ENCODE assay signal across 8 mouse cellular contexts in the genomic region with DNA sequence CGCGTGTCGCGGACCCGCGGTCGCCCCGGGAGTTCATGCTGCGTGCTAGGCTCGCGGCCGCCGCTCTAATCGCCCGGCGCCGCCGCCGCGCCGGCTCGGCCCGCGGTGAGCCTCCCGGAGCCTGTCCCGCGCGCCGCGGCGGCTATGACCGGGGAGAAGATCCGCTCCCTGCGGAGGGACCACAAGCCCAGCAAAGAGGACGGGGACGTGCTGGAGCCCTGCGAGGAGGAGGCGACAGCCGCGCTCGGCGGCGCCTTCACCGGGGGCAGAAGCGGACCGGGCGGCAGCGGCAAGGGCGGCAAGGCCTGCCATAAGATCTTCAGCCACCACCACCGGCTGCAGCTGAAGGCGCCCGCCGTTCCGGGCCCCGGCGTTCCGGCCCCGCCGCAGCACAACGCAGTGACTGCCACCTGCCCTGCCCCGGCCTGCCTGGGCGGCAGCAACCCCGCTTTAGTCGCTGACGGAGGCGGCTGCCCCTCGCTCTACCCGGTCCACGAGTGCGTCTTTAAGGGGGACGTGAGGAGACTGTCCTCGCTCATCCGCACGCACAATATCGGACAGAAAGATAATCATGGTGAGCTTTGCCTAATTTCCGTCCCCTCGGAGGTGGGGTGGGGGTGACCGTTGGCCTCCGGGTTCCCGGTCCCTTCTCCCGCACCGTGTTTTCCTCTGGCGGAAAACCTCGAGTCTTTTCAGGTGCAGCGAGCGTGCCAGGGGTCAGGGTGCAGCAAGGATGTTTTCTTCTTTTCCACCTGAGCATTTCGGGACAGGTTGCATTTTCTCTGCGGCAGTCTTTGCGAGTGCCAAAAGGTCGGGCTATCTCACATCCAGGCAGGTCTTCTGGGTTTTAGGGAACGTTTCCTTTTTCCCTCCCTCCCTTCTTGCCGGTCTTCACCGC. TPM values are rescaled to one million over a fixed set of nuclear protein-coding genes. Genes with fewer than 3 reads are reported as not detected.
DNase-seq lines count a peak whose midpoint lies in the region; ATAC-seq and TF ChIP-seq lines count a peak whose summit lies in the region.

No protein-coding gene starts in this region.

- ATAC-seq in erythroid progenitor cell, adult 5-6 weeks (replicated peaks; ENCODE audit: low FRiP score, poor library complexity, severe bottlenecking) = peak; percentile 53
- ATAC-seq in hindbrain, embryonic 15.5 days (ENCODE audit: low FRiP score, low read depth) = peak; percentile 80
- peak; percentile 64 for ATAC-seq in limb, embryonic 14.5 days (ENCODE audit: low FRiP score, low read depth)
- peak; percentile 58 for ATAC-seq in stomach, embryonic 15.5 days (ENCODE audit: insufficient read depth, low FRiP score, low read depth)

- under 1% methylated on average over 78 of the region's 93 CpGs for WGBS in hindbrain, embryonic 15.5 days
- WGBS in limb, embryonic 14.5 days = under 1% methylated on average over 49 of the region's 93 CpGs
- under 1% methylated on average over 87 of the region's 93 CpGs for WGBS in midbrain, embryonic 10.5 days
- WGBS in stomach, embryonic 15.5 days = under 1% methylated on average over 83 of the region's 93 CpGs

- H3K36me3 ChIP-seq in hindbrain, embryonic 15.5 days = no peaks in the 10 kb centered on the region
- peaks cover 4% of the 10 kb centered on the region; the same call in 1 of the 2 replicates for H3K36me3 ChIP-seq in limb, embryonic 14.5 days (ENCODE audit: control insufficient read depth, insufficient read depth, low read length)
- peaks cover 13% of the 10 kb centered on the region for H3K36me3 ChIP-seq in midbrain, embryonic 10.5 days
- no peaks in the 10 kb centered on the region; the same call in 1 of the 2 replicates for H3K36me3 ChIP-seq in stomach, embryonic 15.5 days

- H3K9ac ChIP-seq in hindbrain, embryonic 15.5 days = peak overlapping the region; percentile 95
- peak overlapping the region; percentile 96 for H3K9ac ChIP-seq in limb, embryonic 14.5 days (ENCODE audit: low read depth, low read length, severe bottlenecking)
- H3K9ac ChIP-seq in stomach, embryonic 15.5 days = peak overlapping the region; percentile 98

- H3K4me2 ChIP-seq in hindbrain, embryonic 15.5 days = peak overlapping the region; percentile 61
- H3K4me2 ChIP-seq in limb, embryonic 14.5 days (replicated peaks; ENCODE audit: low read depth, low read length, severe bottlenecking) = peak overlapping the region; percentile 91
- H3K4me2 ChIP-seq in stomach, embryonic 15.5 days = peak overlapping the region; percentile 79

- TF ChIP-seq CTCF in layer of hippocampus, adult 2 months (conservative IDR thresholded peaks at IDR 0.05) = no peak

- no peak for TF ChIP-seq POLR2A in limb, embryonic 14.5 days (IDR thresholded peaks at IDR 0.05; ENCODE audit: borderline replicate concordance, extremely low read depth, insufficient read depth, insufficient read length)

- peaks cover 32% of the 10 kb centered on the region for H3K4me1 ChIP-seq in hindbrain, embryonic 15.5 days (replicated peaks)
- H3K4me1 ChIP-seq in limb, embryonic 14.5 days (ENCODE audit: control insufficient read depth, insufficient read depth, low read length) = peaks cover 4% of the 10 kb centered on the region; the same call in 1 of the 2 replicates
- peaks cover 24% of the 10 kb centered on the region for H3K4me1 ChIP-seq in midbrain, embryonic 10.5 days
- H3K4me1 ChIP-seq in stomach, embryonic 15.5 days = 0 out of 2 replicates have a peak, but pooled peaks cover 3% of the 10 kb centered on the region

- DNase-seq in layer of hippocampus, adult 2 months (ENCODE audit: low spot score in 2 of 2) = peak in 1 of 2 experiments; percentile 22
- DNase-seq in layer of hippocampus, adult 8-10 months (ENCODE audit: low spot score in 2 of 2) = no peak
- DNase-seq in adrenal gland, postnatal 4 days (ENCODE audit: low spot score in 2 of 2) = peak; percentile 14 to 21
- no peak for DNase-seq in limb, embryonic 14.5 days (ENCODE audit: low spot score)
- DNase-seq in midbrain, embryonic 10.5 days (ENCODE audit: low spot score) = peak; percentile 63

- peak overlapping the region; percentile 96 for H3K4me3 ChIP-seq in layer of hippocampus, adult 2 months
- peak overlapping the region; percentile 89 for H3K4me3 ChIP-seq in hindbrain, embryonic 15.5 days
- peak overlapping the region; percentile 95 for H3K4me3 ChIP-seq in limb, embryonic 14.5 days (replicated peaks; ENCODE audit: low read length)
- peak overlapping the region; percentile 97 for H3K4me3 ChIP-seq in midbrain, embryonic 10.5 days
- H3K4me3 ChIP-seq in stomach, embryonic 15.5 days (replicated peaks) = peak overlapping the region; percentile 97

- no peaks in the 10 kb centered on the region for H3K9me3 ChIP-seq in hindbrain, embryonic 15.5 days
- H3K9me3 ChIP-seq in limb, embryonic 14.5 days (ENCODE audit: control insufficient read depth, low read length) = no peaks in the 10 kb centered on the region
- H3K9me3 ChIP-seq in midbrain, embryonic 10.5 days (replicated peaks) = no peaks in the 10 kb centered on the region
- H3K9me3 ChIP-seq in stomach, embryonic 15.5 days = no peaks in the 10 kb centered on the region

- H3K27ac ChIP-seq in layer of hippocampus, adult 2 months = peak overlapping the region; percentile 99
- H3K27ac ChIP-seq in hindbrain, embryonic 15.5 days (replicated peaks) = peak overlapping the region; percentile 97
- peak overlapping the region; percentile 98 for H3K27ac ChIP-seq in limb, embryonic 14.5 days (replicated peaks; ENCODE audit: low read depth, low read length)
- H3K27ac ChIP-seq in midbrain, embryonic 10.5 days (replicated peaks) = peak overlapping the region; percentile 97
- peak overlapping the region; percentile 98 for H3K27ac ChIP-seq in stomach, embryonic 15.5 days

- H3K27me3 ChIP-seq in hindbrain, embryonic 15.5 days = no peaks in the 10 kb centered on the region; the same call in 1 of the 2 replicates
- no peaks in the 10 kb centered on the region for H3K27me3 ChIP-seq in limb, embryonic 14.5 days (ENCODE audit: control insufficient read depth, insufficient read depth, low read length)
- H3K27me3 ChIP-seq in midbrain, embryonic 10.5 days (ENCODE audit: low read depth, poor library complexity, severe bottlenecking) = no peaks in the 10 kb centered on the region
- no peaks in the 10 kb centered on the region for H3K27me3 ChIP-seq in stomach, embryonic 15.5 days (replicated peaks)

RNA-seq across cellular contexts. Expression of a gene that starts 0.6 kb away (rescaled TPM):
- 100 to 1,000 TPM in 1 of 2 experiments, 10 to 100 TPM in 1; 96.8 to 103 TPM for total RNA-seq in layer of hippocampus, adult 2 months (2021)
- total RNA-seq in layer of hippocampus, adult 8-10 months (2022) = 100 to 1,000 TPM in 1 of 4 experiments, 10 to 100 TPM in 3; 81.4 to 100 (median 91.3) TPM
- 10 to 100 TPM; 57.5 to 62.0 TPM for total RNA-seq in adrenal gland, postnatal 4 days (2021)
- 31.0 and 31.7 TPM in 2 replicates for total RNA-seq in erythroid progenitor cell, adult 5-6 weeks (2015; ENCODE audit: low replicate concordance)
- 44.6 and 61.1 TPM in 2 replicates for total RNA-seq in erythroid progenitor cell, adult 5-6 weeks (2017; ENCODE audit: low replicate concordance)
- polyA plus RNA-seq in hindbrain, embryonic 15.5 days (2015; fragmentation: Nextera tagmentation; extraction: Ambion mirVana) = 26.7 and 29.7 TPM in 2 replicates
- 17.4 and 18.2 TPM in 2 replicates for polyA plus RNA-seq in limb, embryonic 14.5 days (2012; rRNA removed)
- 16.4 and 22.1 TPM in 2 replicates for polyA plus RNA-seq in limb, embryonic 14.5 days (2014; fragmentation: Nextera tagmentation; extraction: Ambion mirVana)
- polyA plus RNA-seq in midbrain, embryonic 10.5 days (2016; fragmentation: Nextera tagmentation; extraction: Ambion mirVana) = 17.9 and 22.6 TPM in 2 replicates
- polyA plus RNA-seq in stomach, embryonic 15.5 days (2015; fragmentation: Nextera tagmentation; extraction: Ambion mirVana) = 19.0 and 22.1 TPM in 2 replicates

RNA-seq across cellular contexts. Expression of a gene that starts 22.8 kb away (rescaled TPM):
- total RNA-seq in layer of hippocampus, adult 2 months (2021) = 1 to 10 TPM; 6.5 to 6.6 TPM
- 1 to 10 TPM; 4.3 to 8.3 (median 5.4) TPM for total RNA-seq in layer of hippocampus, adult 8-10 months (2022)
- total RNA-seq in adrenal gland, postnatal 4 days (2021) = 10 to 100 TPM; 12.4 to 15.0 TPM
- not detected in 2 replicates for total RNA-seq in erythroid progenitor cell, adult 5-6 weeks (2015; ENCODE audit: low replicate concordance)
- not detected in 2 replicates for total RNA-seq in erythroid progenitor cell, adult 5-6 weeks (2017; ENCODE audit: low replicate concordance)
- polyA plus RNA-seq in hindbrain, embryonic 15.5 days (2015; fragmentation: Nextera tagmentation; extraction: Ambion mirVana) = 2.8 and 3.5 TPM in 2 replicates
- 9.9 and 10.1 TPM in 2 replicates for polyA plus RNA-seq in limb, embryonic 14.5 days (2012; rRNA removed)
- 11.5 and 12.2 TPM in 2 replicates for polyA plus RNA-seq in limb, embryonic 14.5 days (2014; fragmentation: Nextera tagmentation; extraction: Ambion mirVana)
- polyA plus RNA-seq in midbrain, embryonic 10.5 days (2016; fragmentation: Nextera tagmentation; extraction: Ambion mirVana) = 11.9 and 16.8 TPM in 2 replicates
- polyA plus RNA-seq in stomach, embryonic 15.5 days (2015; fragmentation: Nextera tagmentation; extraction: Ambion mirVana) = 26.6 and 29.3 TPM in 2 replicates

Comparison
In these comparisons a context has a peak if more than half of its experiments do, and no peak if none do; other contexts are left out.
1. DNase-seq: peak in adrenal gland, postnatal 4 days (2 of 2) and midbrain, embryonic 10.5 days (single experiment); none in layer of hippocampus, adult 8-10 months (0 of 2) and limb, embryonic 14.5 days (single experiment).
2. RNA of a gene that starts 22.8 kb away (total RNA-seq): 12.4 to 15.0 TPM in adrenal gland, postnatal 4 days, 6.5 to 6.6 TPM in layer of hippocampus, adult 2 months and 4.3 to 8.3 TPM in layer of hippocampus, adult 8-10 months; not detected in erythroid progenitor cell, adult 5-6 weeks; every median in the first group is over 4 times any median in the second.
3. Peak in every context shown above with its lines, with median percentiles within 50 percentile points of each other: H3K27ac ChIP-seq, H3K4me3 ChIP-seq, ATAC-seq, H3K4me2 ChIP-seq and H3K9ac ChIP-seq.